Mouse (Mus musculus): ENCODE data around the gene Foxn3. TPM values are rescaled to one million over a fixed set of nuclear protein-coding genes. Genes with fewer than 3 reads are reported as not detected.
A peak's percentile ranks its signal among the peaks of the same experiment; 100 is the strongest.

The Foxn3 gene
- polyA plus RNA-seq, 1 experiment from 2014 or later, result 93.4 TPM

- Histone ChIP-seq H3K4me1 (ENCODE audit: control insufficient read depth, insufficient read depth, low read length) (peaks cover 4% of the 10 kb centered on the region; the same call in 1 of the 2 replicates), H3K27ac (ENCODE audit: low read length) (no peak overlapping the region), H3K9me3 (ENCODE audit: control insufficient read depth, low read depth, low read length) (no peaks in the 10 kb centered on the region), H3K4me2 (replicated peaks; ENCODE audit: low read depth, low read length) (no peak overlapping the region), H3K27me3 (ENCODE audit: control insufficient read depth, insufficient read depth, low read length) (no peaks in the 10 kb centered on the region), H3K36me3 (ENCODE audit: control insufficient read depth, insufficient read depth, low read length) (no peaks in the 10 kb centered on the region), H3K4me3 (ENCODE audit: low read depth, low read length) (no peak overlapping the region), H3K9ac (replicated peaks; ENCODE audit: low read depth, low read length) (no peak overlapping the region)
- WGBS, result 89% methylated on average over 12 of the region's 12 CpGs
- no peak for ATAC-seq (ENCODE audit: insufficient number of reproducible peaks, insufficient read depth, low FRiP score, low read depth)
These were observed 299.6 kb downstream of the Foxn3 start for GRCm38 (mm10) chr12:99263592-99264335.

GRCm38 (mm10) chr12:99262840-99263239, 300.5 kb downstream of the Foxn3 start:
- Histone ChIP-seq H3K4me1 (ENCODE audit: control insufficient read depth, insufficient read depth, low read length) (peaks cover 11% of the 10 kb centered on the region; the same call in 1 of the 2 replicates), H3K9ac (replicated peaks; ENCODE audit: low read depth, low read length) (no peak overlapping the region), H3K36me3 (ENCODE audit: control insufficient read depth, insufficient read depth, low read length) (no peaks in the 10 kb centered on the region), H3K9me3 (ENCODE audit: control insufficient read depth, low read depth, low read length) (no peaks in the 10 kb centered on the region), H3K27me3 (ENCODE audit: control insufficient read depth, insufficient read depth, low read length) (no peaks in the 10 kb centered on the region), H3K4me3 (ENCODE audit: low read depth, low read length) (no peak overlapping the region), H3K4me2 (replicated peaks; ENCODE audit: low read depth, low read length) (no peak overlapping the region), H3K27ac (ENCODE audit: low read length) (no peak overlapping the region)
- WGBS, result 69% methylated on average over 1 of the region's 1 CpGs
- no peak for ATAC-seq (ENCODE audit: insufficient number of reproducible peaks, insufficient read depth, low FRiP score, low read depth)

GRCm38 (mm10) chr12:99262066-99262599, 301.2 kb downstream of the Foxn3 start:
- Histone ChIP-seq H3K4me1 (ENCODE audit: control insufficient read depth, insufficient read depth, low read length) (peaks cover 11% of the 10 kb centered on the region; the same call in 1 of the 2 replicates), H3K4me2 (replicated peaks; ENCODE audit: low read depth, low read length) (no peak overlapping the region), H3K9me3 (ENCODE audit: control insufficient read depth, low read depth, low read length) (no peaks in the 10 kb centered on the region), H3K36me3 (ENCODE audit: control insufficient read depth, insufficient read depth, low read length) (no peaks in the 10 kb centered on the region), H3K9ac (replicated peaks; ENCODE audit: low read depth, low read length) (no peak overlapping the region), H3K4me3 (ENCODE audit: low read depth, low read length) (no peak overlapping the region), H3K27me3 (ENCODE audit: control insufficient read depth, insufficient read depth, low read length) (no peaks in the 10 kb centered on the region), H3K27ac (ENCODE audit: low read length) (no peak overlapping the region)
- 86% methylated on average over 11 of the region's 11 CpGs for WGBS
- no peak for ATAC-seq (ENCODE audit: insufficient number of reproducible peaks, insufficient read depth, low FRiP score, low read depth)

DNA sequence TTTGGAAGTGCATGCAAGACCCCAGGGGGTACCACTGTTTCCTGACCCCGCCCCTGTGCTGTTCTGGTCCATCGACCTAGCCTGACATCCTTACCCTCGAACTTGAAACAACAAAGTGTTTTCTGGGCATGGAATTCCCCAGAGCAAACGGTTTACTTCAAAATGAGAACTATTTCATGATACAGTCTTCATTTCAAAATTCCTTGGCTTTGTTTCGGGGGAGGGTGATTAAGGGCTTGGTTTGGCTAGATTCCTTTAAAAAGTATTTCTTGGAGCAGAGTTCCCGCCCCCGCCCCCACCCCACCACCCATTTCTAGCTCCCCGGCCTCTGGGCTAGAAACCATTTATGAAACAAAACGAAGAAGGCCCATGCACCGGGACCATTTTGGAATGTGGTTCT, 303.2 kb downstream of the Foxn3 start:
- H3K27ac ChIP-seq (ENCODE audit: low read length), result no peak overlapping the region; the same call in 1 of the 2 replicates
- 0 out of 2 replicates have a peak, but pooled peaks have one; percentile 42 for ATAC-seq (ENCODE audit: insufficient number of reproducible peaks, insufficient read depth, low FRiP score, low read depth)

GRCm38 (mm10) chr12:99257570-99257969, 305.8 kb downstream of the Foxn3 start:
- Histone ChIP-seq H3K9ac (replicated peaks; ENCODE audit: low read depth, low read length) (no peak overlapping the region), H3K27ac (ENCODE audit: low read length) (no peak overlapping the region), H3K4me2 (replicated peaks; ENCODE audit: low read depth, low read length) (no peak overlapping the region), H3K27me3 (ENCODE audit: control insufficient read depth, insufficient read depth, low read length) (no peaks in the 10 kb centered on the region), H3K36me3 (ENCODE audit: control insufficient read depth, insufficient read depth, low read length) (no peaks in the 10 kb centered on the region), H3K4me1 (ENCODE audit: control insufficient read depth, insufficient read depth, low read length) (peaks cover 11% of the 10 kb centered on the region; the same call in 1 of the 2 replicates), H3K4me3 (ENCODE audit: low read depth, low read length) (no peak overlapping the region), H3K9me3 (ENCODE audit: control insufficient read depth, low read depth, low read length) (no peaks in the 10 kb centered on the region)
- ATAC-seq (ENCODE audit: insufficient number of reproducible peaks, insufficient read depth, low FRiP score, low read depth), result no peak
- WGBS, result 56% methylated on average over 5 of the region's 5 CpGs

More for the DNA sequence above, 303.2 kb downstream of the Foxn3 start:
- no peaks in the 10 kb centered on the region for H3K36me3 ChIP-seq (ENCODE audit: control insufficient read depth, insufficient read depth, low read length)
- no peak overlapping the region for H3K4me2 ChIP-seq (replicated peaks; ENCODE audit: low read depth, low read length)
- H3K9me3 ChIP-seq (ENCODE audit: control insufficient read depth, low read depth, low read length), result no peaks in the 10 kb centered on the region
- no peaks in the 10 kb centered on the region for H3K27me3 ChIP-seq (ENCODE audit: control insufficient read depth, insufficient read depth, low read length)
- 61% methylated on average over 10 of the region's 10 CpGs for WGBS
- peaks cover 11% of the 10 kb centered on the region; the same call in 1 of the 2 replicates for H3K4me1 ChIP-seq (ENCODE audit: control insufficient read depth, insufficient read depth, low read length)
- no peak overlapping the region for H3K4me3 ChIP-seq (ENCODE audit: low read depth, low read length)
- no peak overlapping the region for H3K9ac ChIP-seq (replicated peaks; ENCODE audit: low read depth, low read length)

DNA sequence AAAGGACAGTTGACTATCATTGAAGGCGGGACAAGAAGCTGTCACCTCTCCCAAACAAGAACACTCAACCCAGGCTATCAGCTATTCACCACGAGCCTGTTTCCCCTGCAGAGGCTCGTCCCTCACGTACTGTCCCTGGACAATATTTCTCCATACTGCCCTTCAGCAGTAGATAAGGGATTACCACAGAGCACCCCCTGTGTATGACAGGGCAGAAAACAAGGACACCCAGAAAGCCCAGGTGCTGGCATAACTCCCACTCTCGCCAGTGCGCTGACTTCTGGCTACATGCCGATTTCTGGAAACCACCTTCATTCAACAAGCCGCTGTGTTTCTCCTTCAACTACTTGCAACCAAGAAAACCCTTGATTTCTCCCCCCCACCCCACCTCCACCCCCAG, 306.4 kb downstream of the Foxn3 start:
- no peak for ATAC-seq (ENCODE audit: insufficient number of reproducible peaks, insufficient read depth, low FRiP score, low read depth)
- no peak overlapping the region for H3K4me2 ChIP-seq (replicated peaks; ENCODE audit: low read depth, low read length)
- no peaks in the 10 kb centered on the region for H3K36me3 ChIP-seq (ENCODE audit: control insufficient read depth, insufficient read depth, low read length)
- WGBS, result 88% methylated on average over 8 of the region's 8 CpGs
- H3K27ac ChIP-seq (ENCODE audit: low read length), result no peak overlapping the region
- no peaks in the 10 kb centered on the region for H3K9me3 ChIP-seq (ENCODE audit: control insufficient read depth, low read depth, low read length)
- H3K4me3 ChIP-seq (ENCODE audit: low read depth, low read length), result no peak overlapping the region
- H3K9ac ChIP-seq (replicated peaks; ENCODE audit: low read depth, low read length), result no peak overlapping the region
- H3K4me1 ChIP-seq (ENCODE audit: control insufficient read depth, insufficient read depth, low read length), result peaks cover 11% of the 10 kb centered on the region; the same call in 1 of the 2 replicates
- H3K27me3 ChIP-seq (ENCODE audit: control insufficient read depth, insufficient read depth, low read length), result no peaks in the 10 kb centered on the region

- Histone ChIP-seq H3K27ac (ENCODE audit: low read length) (no peak overlapping the region), H3K4me3 (ENCODE audit: low read depth, low read length) (no peak overlapping the region), H3K27me3 (ENCODE audit: control insufficient read depth, insufficient read depth, low read length) (no peaks in the 10 kb centered on the region), H3K36me3 (ENCODE audit: control insufficient read depth, insufficient read depth, low read length) (no peaks in the 10 kb centered on the region), H3K9ac (replicated peaks; ENCODE audit: low read depth, low read length) (no peak overlapping the region), H3K4me1 (ENCODE audit: control insufficient read depth, insufficient read depth, low read length) (peaks cover 11% of the 10 kb centered on the region; the same call in 1 of the 2 replicates), H3K9me3 (ENCODE audit: control insufficient read depth, low read depth, low read length) (no peaks in the 10 kb centered on the region), H3K4me2 (replicated peaks; ENCODE audit: low read depth, low read length) (no peak overlapping the region)
- no peak for ATAC-seq (ENCODE audit: insufficient number of reproducible peaks, insufficient read depth, low FRiP score, low read depth)
- WGBS, result 85% methylated on average over 5 of the region's 5 CpGs
These were observed 306.9 kb downstream of the Foxn3 start for GRCm38 (mm10) chr12:99256463-99256862.

GRCm38 (mm10) chr12:99254436-99254835, 308.9 kb downstream of the Foxn3 start:
- Histone ChIP-seq H3K27me3 (ENCODE audit: control insufficient read depth, insufficient read depth, low read length) (no peaks in the 10 kb centered on the region), H3K4me1 (ENCODE audit: control insufficient read depth, insufficient read depth, low read length) (peaks cover 11% of the 10 kb centered on the region; the same call in 1 of the 2 replicates), H3K9ac (replicated peaks; ENCODE audit: low read depth, low read length) (no peak overlapping the region), H3K36me3 (ENCODE audit: control insufficient read depth, insufficient read depth, low read length) (no peaks in the 10 kb centered on the region), H3K9me3 (ENCODE audit: control insufficient read depth, low read depth, low read length) (no peaks in the 10 kb centered on the region), H3K4me2 (replicated peaks; ENCODE audit: low read depth, low read length) (no peak overlapping the region), H3K4me3 (ENCODE audit: low read depth, low read length) (no peak overlapping the region), H3K27ac (ENCODE audit: low read length) (no peak overlapping the region)
- ATAC-seq (ENCODE audit: insufficient number of reproducible peaks, insufficient read depth, low FRiP score, low read depth), result no peak
- 86% methylated on average over 8 of the region's 8 CpGs for WGBS
